Mouse (Mus musculus): ENCODE results near the gene Kcnk5.

- TF ChIP-seq MXI1 (IDR thresholded peaks at IDR 0.05; ENCODE audit: low read depth, low read length) = no peak
- no peak for TF ChIP-seq CHD2 (IDR thresholded peaks at IDR 0.05; ENCODE audit: low read length)
- TF ChIP-seq JUN (IDR thresholded peaks at IDR 0.05; ENCODE audit: insufficient read depth, low read depth, low read length) = no peak
- no peak for TF ChIP-seq EP300 (IDR thresholded peaks at IDR 0.05; ENCODE audit: low read length)
- TF ChIP-seq CTCF (conservative IDR thresholded peaks at IDR 0.05 in 1 of 2, IDR thresholded peaks at IDR 0.05 in 1 of 2; ENCODE audit: low read depth in 2 of 2, low read length in 2 of 2) = no peak
- no peak for TF ChIP-seq TCF12 (IDR thresholded peaks at IDR 0.05; ENCODE audit: low read depth, low read length)
- no peak for TF ChIP-seq POLR2AphosphoS2 (IDR thresholded peaks at IDR 0.05; ENCODE audit: low read depth, low read length)
- no peak for TF ChIP-seq MAZ (IDR thresholded peaks at IDR 0.05; ENCODE audit: low read depth, low read length)
- TF ChIP-seq PAX5 (IDR thresholded peaks at IDR 0.05; ENCODE audit: low read length) = no peak
- TF ChIP-seq MAX (IDR thresholded peaks at IDR 0.05; ENCODE audit: low read length) = no peak
- no peak for TF ChIP-seq MAFK (IDR thresholded peaks at IDR 0.05; ENCODE audit: insufficient replicate concordance, low read length)
- TF ChIP-seq POLR2A (IDR thresholded peaks at IDR 0.05; ENCODE audit: low read depth, low read length) = no peak
- TF ChIP-seq KAT2A (IDR thresholded peaks at IDR 0.05; ENCODE audit: insufficient replicate concordance, low read length) = no peak
These were observed 83.5 kb downstream of the Kcnk5 start for GRCm38 (mm10) chr14:20098061-20098460.

Data from CH12.LX (cell line).